Mouse (Mus musculus): ENCODE data around the gene Qk.

GRCm38 (mm10) chr17:10336558-10336957 is 16.9 kb upstream of the Qk start:
- TF ChIP-seq CTCF (conservative IDR thresholded peaks at IDR 0.05; ENCODE audit: insufficient read depth, insufficient read length, low read depth, low read length) (no peak), POLR2A (IDR thresholded peaks at IDR 0.05; ENCODE audit: low read depth, low read length) (no peak)

Measured in kidney, adult 2 months (tissue).